Mouse (Mus musculus) right cerebral cortex, adult 18-20 months (tissue): ENCODE results near the gene Slc35e3.

ENCODE experiments used
- DNase-seq: peaks from one replicate; pipeline ENCODE4 v3.0.0; 2022; ENCODE audit warnings: mixed read lengths

The Slc35e3 gene

GRCm38 (mm10) chr10:117776281-117777102, 30.3 kb upstream of the Slc35e3 start:
- DNase-seq = no peak

- DNase-seq = no peak
Measured at GRCm38 (mm10) chr10:117775401-117776144, 29.4 kb upstream of the Slc35e3 start.

GRCm38 (mm10) chr10:117774817-117775120, 28.6 kb upstream of the Slc35e3 start:
- no peak for DNase-seq

GRCm38 (mm10) chr10:117774011-117774816, 28.0 kb upstream of the Slc35e3 start:
- DNase-seq = no peak

- DNase-seq = no peak
Measured at GRCm38 (mm10) chr10:117773106-117773720, 27.0 kb upstream of the Slc35e3 start.

- DNase-seq = no peak
Measured at GRCm38 (mm10) chr10:117772364-117773105, 26.4 kb upstream of the Slc35e3 start.

- no peak for DNase-seq
Measured at GRCm38 (mm10) chr10:117771131-117771510, 25.0 kb upstream of the Slc35e3 start.

- DNase-seq = no peak
Measured at GRCm38 (mm10) chr10:117770286-117771130, 24.3 kb upstream of the Slc35e3 start.

GRCm38 (mm10) chr10:117769541-117770285, 23.5 kb upstream of the Slc35e3 start:
- DNase-seq = no peak

- no peak for DNase-seq
Measured at GRCm38 (mm10) chr10:117768141-117768440, 21.9 kb upstream of the Slc35e3 start.

- DNase-seq = no peak
Measured at GRCm38 (mm10) chr10:117767286-117768140, 21.3 kb upstream of the Slc35e3 start.

GRCm38 (mm10) chr10:117766896-117767160, 20.7 kb upstream of the Slc35e3 start:
- DNase-seq = no peak

GRCm38 (mm10) chr10:117766111-117766895, 20.1 kb upstream of the Slc35e3 start:
- DNase-seq = no peak

GRCm38 (mm10) chr10:117765116-117765894, 19.1 kb upstream of the Slc35e3 start:
- no peak for DNase-seq

GRCm38 (mm10) chr10:117764598-117764997, 18.4 kb upstream of the Slc35e3 start:
- no peak for DNase-seq

GRCm38 (mm10) chr10:117763588-117764190, 17.5 kb upstream of the Slc35e3 start:
- DNase-seq = no peak

- DNase-seq = no peak
Measured at GRCm38 (mm10) chr10:117762966-117763365, 16.8 kb upstream of the Slc35e3 start.

GRCm38 (mm10) chr10:117762281-117762830, 16.2 kb upstream of the Slc35e3 start:
- DNase-seq = no peak
